Mouse (Mus musculus) urinary bladder, postnatal 36 days (tissue): Measurements from ENCODE around the gene Mapk14.

Experiments
- DNase-seq, 2 experiments: peaks; one replicate each; pipeline ENCODE4 v3.0.0; 2022; ENCODE audit warnings: low spot score in 2 of 2, mixed read lengths in 1 of 2

The Mapk14 gene

GRCm38 (mm10) chr17:28781290-28782045 lies 90.3 kb downstream of the Mapk14 start:
- DNase-seq, result no peak

- DNase-seq, result no peak
Measured at GRCm38 (mm10) chr17:28785036-28785435, 93.9 kb downstream of the Mapk14 start.

- DNase-seq, result no peak
Measured at GRCm38 (mm10) chr17:28787507-28787906, 96.4 kb downstream of the Mapk14 start.

GRCm38 (mm10) chr17:28797031-28797430 lies 105.9 kb downstream of the Mapk14 start:
- DNase-seq, result no peak
